Comparison of ENCODE assay signal across 16 mouse cellular contexts in the genomic region with DNA sequence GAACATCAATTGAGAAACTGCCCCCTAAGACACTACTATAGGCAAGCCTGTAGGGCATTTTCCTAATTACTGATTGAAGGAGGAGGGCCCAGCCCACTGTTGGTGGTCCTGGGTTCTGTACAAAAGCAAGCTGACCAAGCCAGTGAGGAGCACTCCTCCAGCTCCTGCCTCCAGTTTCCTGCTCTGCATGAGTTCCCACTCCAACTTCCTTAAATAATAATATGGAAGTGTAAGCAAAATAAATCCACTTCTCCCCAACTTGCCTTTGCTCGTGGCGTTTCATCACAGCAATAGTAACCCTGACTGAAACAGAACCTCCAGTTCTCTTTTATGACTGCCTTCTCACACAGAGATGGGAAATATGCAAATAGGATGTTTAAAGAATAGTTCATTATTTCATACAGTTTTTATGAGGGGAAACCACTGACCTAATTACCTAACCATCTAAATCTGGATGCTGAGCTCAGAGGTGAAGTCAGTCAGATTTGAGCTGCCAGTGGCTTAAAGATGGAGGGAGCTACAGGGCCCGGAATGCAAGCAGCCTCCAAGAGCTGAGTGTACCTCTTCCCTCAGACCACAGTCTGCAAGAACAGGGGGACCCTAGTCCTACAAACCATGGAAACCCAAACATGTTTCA.
A peak's percentile ranks its signal among the peaks of the same experiment; 100 is the strongest.
DNase-seq lines count a peak whose midpoint lies in the region; ATAC-seq lines count a peak whose summit lies in the region.
"Had no signal": no experiment of that assay in that cellular context is flagged by ENCODE, and none has a peak within 500 bp of the region (broad histone marks: within the 10 kb centered on the region; RNA-seq: fewer than 3 reads in every experiment).

No protein-coding gene starts in this region.

- H3K36me3 ChIP-seq in limb, embryonic 15.5 days, result peaks cover 62% of the 10 kb centered on the region
- H3K36me3 ChIP-seq in limb, embryonic 10.5 days, result peaks cover 68% of the 10 kb centered on the region
- H3K36me3 ChIP-seq in midbrain, embryonic 16.5 days (ENCODE audit: control insufficient read depth, insufficient read depth, low read length), result peaks cover 5% of the 10 kb centered on the region; the same call in 1 of the 2 replicates

- 60% methylated on average over 3 of the region's 3 CpGs for WGBS in limb, embryonic 15.5 days
- WGBS in limb, embryonic 10.5 days, result 84% methylated on average over 3 of the region's 3 CpGs
- 84% methylated on average over 3 of the region's 3 CpGs for WGBS in midbrain, embryonic 16.5 days

- peak overlapping the region; percentile 40 for H3K27ac ChIP-seq in limb, embryonic 15.5 days
- no peak overlapping the region for H3K27ac ChIP-seq in limb, embryonic 10.5 days
- no peak overlapping the region for H3K27ac ChIP-seq in midbrain, embryonic 16.5 days (ENCODE audit: low read length)
- H3K27ac ChIP-seq: neural tube, embryonic 13.5 days had no signal

- H3K27me3 ChIP-seq in limb, embryonic 15.5 days, result no peaks in the 10 kb centered on the region
- no peaks in the 10 kb centered on the region for H3K27me3 ChIP-seq in limb, embryonic 10.5 days (ENCODE audit: low read depth, poor library complexity, severe bottlenecking)
- no peaks in the 10 kb centered on the region for H3K27me3 ChIP-seq in midbrain, embryonic 16.5 days (ENCODE audit: control insufficient read depth, insufficient read depth, low read depth, low read length)
- H3K27me3 ChIP-seq: megakaryocyte, embryonic 14.5 days; neural tube, embryonic 13.5 days had no signal

- peaks cover 18% of the 10 kb centered on the region for H3K4me1 ChIP-seq in limb, embryonic 15.5 days
- H3K4me1 ChIP-seq in limb, embryonic 10.5 days, result peaks cover 15% of the 10 kb centered on the region
- no peaks in the 10 kb centered on the region for H3K4me1 ChIP-seq in midbrain, embryonic 16.5 days (ENCODE audit: control insufficient read depth, insufficient read depth, low read length)

- H3K9ac ChIP-seq in limb, embryonic 15.5 days, result no peak overlapping the region
- H3K9ac ChIP-seq in midbrain, embryonic 16.5 days (ENCODE audit: low read depth, low read length), result no peak overlapping the region
- H3K9ac ChIP-seq: lung, embryonic 14.5 days; neural tube, embryonic 13.5 days had no signal

- H3K4me3 ChIP-seq in limb, embryonic 15.5 days, result no peak overlapping the region
- no peak overlapping the region for H3K4me3 ChIP-seq in limb, embryonic 10.5 days
- H3K4me3 ChIP-seq in midbrain, embryonic 16.5 days (ENCODE audit: low read depth, low read length), result no peak overlapping the region
- H3K4me3 ChIP-seq: megakaryocyte, embryonic 14.5 days; neural tube, embryonic 13.5 days had no signal

- no peak overlapping the region for H3K4me2 ChIP-seq in limb, embryonic 15.5 days
- H3K4me2 ChIP-seq in midbrain, embryonic 16.5 days (ENCODE audit: low read length), result no peak overlapping the region
- H3K4me2 ChIP-seq: lung, embryonic 14.5 days; neural tube, embryonic 13.5 days had no signal

- peak; percentile 91 for DNase-seq in heart, adult 11 months
- DNase-seq in heart, adult 9 months (ENCODE audit: low spot score in 2 of 2), result no peak
- no peak for DNase-seq in limb, embryonic 10.5 days (ENCODE audit: low spot score)
- DNase-seq in urinary bladder, postnatal 25 days (ENCODE audit: low spot score), result peak; percentile 1
- DNase-seq in urinary bladder, postnatal 36 days (ENCODE audit: low spot score in 2 of 2), result no peak
- DNase-seq: cerebellum, adult 11 months; gastrocnemius, postnatal 36 days; kidney, postnatal 14 days; layer of hippocampus, adult 9-11 months; liver; lung, embryonic 14.5 days had no signal

- ATAC-seq in limb, embryonic 15.5 days (ENCODE audit: insufficient number of reproducible peaks, low FRiP score, low TSS enrichment, low read depth), result no peak
- peak; percentile 71 for ATAC-seq in monocyte, adult 5-6 weeks (replicated peaks; ENCODE audit: insufficient number of reproducible peaks, low FRiP score, low TSS enrichment, poor library complexity, severe bottlenecking)
- ATAC-seq in midbrain, embryonic 16.5 days, result no peak

- H3K9me3 ChIP-seq in limb, embryonic 15.5 days, result no peaks in the 10 kb centered on the region
- no peaks in the 10 kb centered on the region for H3K9me3 ChIP-seq in limb, embryonic 10.5 days (replicated peaks)
- H3K9me3 ChIP-seq in midbrain, embryonic 16.5 days (replicated peaks; ENCODE audit: control insufficient read depth, low read length, poor library complexity, severe bottlenecking), result no peaks in the 10 kb centered on the region
- H3K9me3 ChIP-seq: megakaryocyte, embryonic 14.5 days; neural tube, embryonic 13.5 days had no signal

Comparison
In these comparisons a context has a peak if more than half of its experiments do, and no peak if none do; other contexts are left out.
1. DNase-seq: peak in heart, adult 11 months (single experiment) and urinary bladder, postnatal 25 days (single experiment); none in heart, adult 9 months (0 of 2), limb, embryonic 10.5 days (single experiment) and urinary bladder, postnatal 36 days (0 of 2).